Mouse (Mus musculus) embryo, embryonic 10 days (tissue): ENCODE data around the gene Atp6v0a4.

Experiments
- DNase-seq: peaks from one replicate; pipeline ENCODE4 v3.0.0-alpha.2; 2015; ENCODE audit warnings: low spot score

The Atp6v0a4 gene

DNA sequence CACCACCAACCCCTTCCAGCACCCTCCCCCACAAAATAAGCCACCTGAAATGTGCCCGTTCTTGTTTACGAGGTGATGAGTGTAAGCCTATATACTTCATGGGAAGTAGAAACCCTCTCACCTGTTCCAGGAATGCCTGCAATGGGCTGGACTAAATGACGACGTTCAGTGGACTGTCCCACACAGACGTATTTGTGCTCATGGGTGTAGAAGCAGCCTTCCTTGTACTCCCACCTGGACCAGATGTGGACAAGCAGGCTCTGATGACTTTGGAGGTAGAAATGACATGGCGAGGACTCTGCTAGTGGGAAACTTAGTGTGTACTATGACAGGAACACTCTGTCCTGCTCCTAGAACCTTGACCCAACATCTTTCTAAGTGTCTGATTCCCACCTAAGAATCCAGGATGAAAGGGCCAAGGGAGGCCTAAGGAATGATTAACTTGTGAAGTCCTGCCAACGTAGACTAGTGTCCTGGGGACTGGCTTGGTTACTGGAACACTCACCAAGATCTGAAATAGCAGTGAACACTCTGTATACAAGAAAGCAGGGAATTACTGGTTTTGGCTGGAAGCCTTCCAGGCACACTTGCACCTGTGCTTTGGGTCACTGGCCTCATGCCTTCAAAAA is at the start of gene Atp6v0a4:
Gene Atp6v0a4 (minus strand): TSS at position 380 of the 629 bp plus-strand sequence.
- no peak for DNase-seq

DNA sequence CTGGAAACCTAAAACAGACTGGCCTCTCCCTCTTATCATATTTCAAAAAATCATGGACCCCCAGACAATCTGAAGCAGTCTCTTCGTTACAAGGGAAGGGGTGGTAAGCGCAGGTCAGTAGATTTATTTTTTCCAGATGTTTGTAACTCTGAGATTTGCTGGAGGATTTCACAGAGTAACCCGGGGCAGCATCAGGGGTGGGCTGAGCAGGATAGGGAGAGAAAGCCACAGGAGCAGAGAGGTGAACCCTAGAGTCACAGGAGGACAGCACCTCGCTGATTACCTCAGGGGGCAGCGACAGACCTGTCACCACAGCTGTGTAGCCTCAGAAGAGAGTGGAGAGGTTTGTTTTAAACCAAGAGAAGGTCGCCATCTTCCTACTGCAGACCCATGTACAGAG is 41.0 kb upstream of the Atp6v0a4 start:
- DNase-seq, result no peak

DNA sequence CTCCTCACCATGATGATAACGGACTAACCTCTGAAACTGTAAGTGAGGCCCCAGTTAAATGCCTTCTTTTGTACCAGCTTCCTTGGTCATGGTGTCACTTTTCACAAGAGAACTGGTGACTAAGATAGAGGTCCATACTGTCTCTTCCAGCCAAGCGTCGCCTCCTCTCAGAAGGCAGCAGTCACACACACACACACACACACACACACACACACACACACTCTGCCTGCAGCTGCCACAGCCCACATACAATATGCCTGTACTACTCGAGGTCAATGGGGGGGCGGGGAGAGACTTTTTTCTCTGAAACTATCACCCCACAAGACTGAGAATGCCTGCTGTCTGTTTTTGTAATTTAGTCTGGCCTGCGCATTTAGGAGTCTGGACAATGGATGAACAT is 40.3 kb upstream of the Atp6v0a4 start:
- no peak for DNase-seq

DNA sequence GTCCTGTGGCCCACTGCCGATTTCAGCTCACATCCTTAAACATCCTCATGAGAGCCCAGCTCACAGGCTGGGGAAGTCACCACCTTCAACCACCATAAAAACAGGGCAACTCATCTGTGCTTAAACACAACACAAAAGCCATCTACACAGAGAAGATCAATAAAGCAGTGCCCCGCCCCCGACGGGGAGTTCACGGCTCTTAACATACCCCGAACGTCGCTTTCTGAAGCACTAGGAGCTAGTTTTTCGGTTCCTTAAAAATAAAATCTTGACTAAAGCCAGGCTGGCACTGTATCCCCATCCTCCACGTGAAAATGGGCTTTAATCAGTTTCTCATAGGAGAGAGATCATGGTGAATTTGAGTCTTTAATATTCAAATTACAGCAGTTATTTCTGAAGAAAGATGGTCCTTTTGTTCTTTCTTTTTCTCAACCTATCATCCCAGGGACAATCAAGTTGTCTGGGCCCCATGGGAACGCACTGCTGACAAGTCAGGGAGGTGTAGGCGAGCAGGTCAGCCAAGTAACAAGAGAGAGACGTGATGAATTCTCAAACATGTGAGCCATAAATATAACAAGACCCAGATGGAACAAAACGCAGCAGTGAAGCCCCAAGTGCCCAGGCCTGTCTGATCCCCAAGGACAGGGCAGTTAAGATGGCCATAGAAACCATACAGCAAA is 38.6 kb upstream of the Atp6v0a4 start:
- peak; percentile 35 for DNase-seq

DNA sequence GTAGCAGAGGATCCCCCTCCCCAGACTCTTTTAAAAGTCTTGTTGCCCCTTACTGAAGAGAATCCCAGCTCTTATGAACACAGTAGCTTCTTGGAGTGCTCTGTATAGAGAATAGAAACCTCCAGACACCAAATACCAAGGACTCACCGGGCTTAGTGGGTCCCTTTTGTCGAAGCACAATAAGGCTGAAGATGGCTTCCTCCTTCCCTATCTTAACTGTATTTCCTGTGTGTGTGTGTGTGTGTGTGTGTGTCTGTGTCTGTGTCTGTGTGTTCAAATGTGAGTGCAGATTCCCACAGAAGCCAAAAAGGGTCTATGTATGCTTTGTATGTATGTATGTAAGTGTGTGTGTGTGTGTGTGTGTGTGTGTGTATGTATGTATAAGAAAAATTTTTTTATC is 36.2 kb upstream of the Atp6v0a4 start:
- no peak for DNase-seq

DNA sequence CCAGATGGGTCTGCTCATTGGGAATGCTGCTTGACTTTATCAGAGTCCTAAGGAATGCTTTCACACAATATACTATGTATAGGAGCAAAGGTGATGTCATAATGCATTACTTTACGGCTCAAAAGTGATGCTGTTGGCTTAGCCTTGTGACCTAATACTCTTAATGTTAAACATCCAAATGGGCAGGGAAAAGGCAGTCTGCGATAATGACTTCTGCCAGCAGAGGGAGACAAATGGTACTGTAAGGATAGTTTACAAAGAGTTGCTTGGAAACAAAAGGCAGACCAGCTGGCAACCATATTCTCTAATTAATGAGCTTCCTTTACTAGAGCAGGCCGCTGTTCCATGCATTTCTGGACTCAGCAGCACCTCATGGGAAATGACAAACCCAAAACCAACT is 35.7 kb upstream of the Atp6v0a4 start:
- peak; percentile 93 for DNase-seq

DNA sequence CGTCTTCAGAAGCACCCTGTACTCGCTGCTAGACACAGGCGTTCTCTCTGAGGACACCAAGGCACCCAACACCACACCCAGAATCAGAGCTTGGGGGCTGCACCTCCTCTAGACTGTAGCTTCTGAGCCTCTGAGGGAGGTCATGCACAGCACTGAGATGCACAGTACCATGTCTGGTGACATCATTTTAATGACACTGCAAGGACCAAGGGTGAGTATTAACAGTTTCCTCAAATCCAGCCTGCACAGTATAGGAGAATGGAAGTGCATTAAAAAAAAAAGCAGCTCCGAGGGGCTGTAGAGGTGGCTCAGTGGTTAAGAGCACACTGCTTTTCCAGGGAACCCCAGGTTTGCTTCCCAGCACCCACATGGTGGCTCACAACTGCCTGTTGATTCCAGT is 35.2 kb upstream of the Atp6v0a4 start:
- no peak for DNase-seq

DNA sequence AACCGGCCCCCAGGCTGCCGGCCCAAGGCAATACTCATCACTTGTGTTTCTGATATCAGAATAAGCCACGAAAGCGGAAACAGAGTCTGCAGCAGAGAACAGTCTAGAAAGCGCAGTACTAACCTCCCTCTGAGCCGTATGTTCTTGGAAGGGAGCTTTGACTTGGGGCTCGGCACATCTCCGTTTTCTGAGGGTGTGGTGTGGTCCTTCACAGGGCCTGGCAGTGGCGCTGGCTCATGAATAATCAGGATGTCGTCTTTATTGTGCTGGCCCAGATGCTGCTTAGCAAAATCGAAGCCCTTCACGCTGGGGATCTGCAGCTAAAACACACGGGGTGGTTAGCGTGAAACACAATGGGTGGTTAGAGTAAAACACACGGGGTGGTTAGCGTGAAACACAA is 33.5 kb upstream of the Atp6v0a4 start:
- DNase-seq, result no peak

DNA sequence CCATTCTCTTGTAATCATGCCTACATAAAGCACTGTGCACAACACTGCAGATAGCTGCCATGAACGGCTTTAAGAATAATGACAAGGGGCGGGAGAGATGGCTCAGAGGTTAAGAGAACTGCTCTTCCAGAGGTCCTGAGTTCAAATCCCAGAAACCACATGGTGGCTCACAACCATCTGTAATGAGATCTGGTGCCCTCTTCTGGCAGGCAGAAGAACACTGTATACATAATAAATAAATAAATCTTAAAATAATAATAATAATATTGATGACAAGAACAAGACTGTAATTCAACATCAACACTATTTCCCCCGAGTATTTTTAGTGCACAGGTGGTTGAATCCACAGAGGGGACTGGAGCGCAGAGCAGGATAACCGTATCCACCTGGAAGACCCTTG is 31.8 kb upstream of the Atp6v0a4 start:
- no peak for DNase-seq

DNA sequence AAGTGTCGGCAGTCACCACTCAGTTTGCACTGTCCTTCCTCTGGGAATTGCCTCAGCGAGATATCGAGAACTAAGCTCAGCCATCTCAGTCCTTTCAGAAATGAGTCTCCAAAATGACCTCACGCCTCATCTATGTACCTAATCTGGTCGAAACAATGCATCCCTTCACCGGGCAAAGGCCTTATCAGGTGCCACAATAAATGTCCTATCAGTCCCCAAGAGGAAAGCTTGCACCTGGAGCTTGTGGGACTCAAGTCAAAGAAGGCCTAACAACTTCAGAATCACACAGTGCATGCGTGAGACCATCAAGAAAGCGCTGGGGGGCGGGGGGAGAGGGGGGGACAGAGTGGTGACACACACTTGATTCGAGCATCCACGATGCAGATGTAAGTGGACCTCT is 27.9 kb upstream of the Atp6v0a4 start:
- DNase-seq, result no peak

DNA sequence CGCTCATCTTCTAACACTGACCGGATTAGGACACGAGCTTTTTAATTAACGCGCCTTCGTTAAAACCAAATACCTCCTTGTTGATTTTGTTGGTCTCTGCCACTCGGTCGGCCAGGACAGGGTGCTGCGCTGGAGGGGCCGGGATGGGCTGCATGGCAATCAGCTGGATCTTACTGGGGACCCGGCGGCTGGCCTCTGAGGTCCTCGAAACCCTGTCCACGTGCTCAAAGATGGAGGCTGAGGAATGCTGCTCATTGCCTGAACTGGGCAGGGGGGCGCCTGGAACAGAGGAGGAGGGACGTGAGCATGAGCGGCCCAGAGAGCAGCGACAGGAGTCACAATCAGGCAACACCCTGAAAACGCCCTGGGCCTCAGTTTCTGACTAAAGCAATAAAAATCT is 25.1 kb upstream of the Atp6v0a4 start:
- DNase-seq, result no peak

DNA sequence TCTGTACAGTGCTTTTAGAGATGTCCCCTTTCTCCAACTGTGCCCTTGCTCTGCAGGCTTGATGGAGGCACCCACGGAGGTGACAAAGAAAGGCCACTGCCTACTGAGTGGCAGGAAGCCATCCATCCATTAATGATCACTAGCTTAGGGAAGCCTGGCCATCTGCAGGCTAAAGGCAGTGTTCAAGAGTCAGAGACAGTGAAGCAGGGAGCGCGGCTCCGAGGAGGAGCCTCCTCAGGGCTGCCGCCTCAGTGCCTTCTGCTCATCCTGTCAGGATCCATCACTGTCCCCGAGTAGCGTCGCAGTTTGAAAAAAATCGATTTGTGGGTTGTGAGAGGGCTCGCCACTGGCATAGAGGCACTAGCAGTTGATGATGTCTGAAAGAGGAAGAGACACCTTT is 24.2 kb upstream of the Atp6v0a4 start:
- no peak for DNase-seq

DNA sequence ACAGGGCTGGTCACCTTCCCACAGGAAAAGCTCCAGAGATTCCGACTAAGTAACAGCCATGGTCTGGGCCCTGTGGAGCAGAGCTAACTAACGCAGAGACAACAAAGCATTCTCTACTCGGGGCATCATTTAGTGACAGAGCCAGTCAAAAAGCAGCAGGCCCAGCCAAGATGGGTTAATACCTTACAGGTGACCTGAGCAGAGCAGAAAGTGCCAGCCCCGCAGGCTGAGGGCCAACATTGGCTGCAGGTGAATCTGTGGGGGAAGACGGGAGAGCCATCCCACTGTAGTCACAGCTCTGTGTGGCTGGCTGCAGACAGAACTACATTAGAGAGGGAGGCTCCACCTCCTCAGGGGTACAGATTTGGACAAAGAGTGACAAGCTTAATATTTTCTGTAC is 22.9 kb upstream of the Atp6v0a4 start:
- DNase-seq, result no peak

DNA sequence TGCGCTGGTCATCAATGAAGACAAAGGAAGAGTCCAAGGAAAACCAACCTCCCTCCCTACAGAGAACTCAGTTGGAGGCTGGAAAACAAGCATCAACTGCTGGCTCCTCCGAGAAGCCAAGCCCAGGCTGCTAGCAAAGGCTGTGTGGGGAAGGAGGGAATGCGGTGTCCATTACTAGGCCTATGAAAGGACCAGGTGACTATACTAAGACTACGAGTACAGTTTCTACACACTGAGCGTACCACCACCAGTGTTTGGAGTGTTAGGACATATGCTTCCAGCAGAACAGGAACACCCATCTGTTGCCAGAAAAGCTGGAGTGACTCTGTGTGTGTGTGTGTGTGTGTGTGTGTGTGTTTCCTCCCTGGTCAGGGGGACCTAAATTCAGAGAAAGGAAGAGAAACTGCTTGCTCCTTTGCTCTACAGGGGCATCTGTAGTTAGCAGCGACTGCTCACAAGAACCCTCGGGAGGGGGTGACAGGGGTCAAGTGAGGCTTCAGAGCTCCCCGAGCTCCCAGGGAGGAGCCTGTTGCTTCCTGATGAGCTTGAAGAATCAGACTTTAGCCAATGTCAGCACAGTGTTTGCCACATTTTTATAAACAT is 21.2 kb upstream of the Atp6v0a4 start:
- no peak for DNase-seq

DNA sequence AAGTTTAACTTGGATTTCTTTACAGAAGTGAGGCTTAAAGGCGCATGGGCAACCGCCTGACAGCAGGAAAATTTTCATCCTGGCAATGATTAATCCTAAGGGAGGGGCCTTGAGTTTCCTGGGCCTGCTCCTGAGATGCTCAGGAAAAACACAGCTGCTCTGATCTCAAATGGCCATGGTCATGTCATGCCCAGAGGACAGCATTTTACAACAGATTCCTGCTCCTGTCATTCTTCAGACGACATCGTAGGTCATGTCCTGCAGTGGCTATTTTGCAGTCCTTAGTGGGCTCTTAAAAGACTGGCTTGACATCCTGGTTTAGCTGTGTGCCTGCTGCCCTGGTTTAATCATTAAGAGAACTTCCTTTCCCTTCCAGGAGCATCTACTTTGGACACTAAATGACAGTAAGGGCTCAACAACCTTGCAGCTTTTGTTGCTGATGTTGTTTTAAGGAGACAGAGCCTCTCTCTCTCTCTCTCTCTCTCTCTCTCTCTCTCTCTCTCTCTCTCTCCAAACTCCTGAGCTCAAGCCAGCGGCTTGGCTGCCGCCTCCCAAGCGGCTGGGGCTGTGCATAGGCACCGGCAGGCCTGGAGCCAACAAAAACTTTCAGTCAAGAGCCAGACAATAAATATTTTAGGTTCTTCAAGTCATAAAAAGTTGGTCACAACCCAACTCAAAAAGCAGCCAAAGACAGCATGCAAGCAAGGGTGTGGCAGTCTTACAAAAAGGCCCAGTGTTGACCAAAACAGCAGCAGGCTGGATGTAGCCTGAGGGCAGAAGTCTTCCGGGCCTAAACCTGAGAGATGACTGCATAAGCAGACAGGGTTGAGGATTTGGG is 20.0 kb upstream of the Atp6v0a4 start:
- DNase-seq, result no peak

DNA sequence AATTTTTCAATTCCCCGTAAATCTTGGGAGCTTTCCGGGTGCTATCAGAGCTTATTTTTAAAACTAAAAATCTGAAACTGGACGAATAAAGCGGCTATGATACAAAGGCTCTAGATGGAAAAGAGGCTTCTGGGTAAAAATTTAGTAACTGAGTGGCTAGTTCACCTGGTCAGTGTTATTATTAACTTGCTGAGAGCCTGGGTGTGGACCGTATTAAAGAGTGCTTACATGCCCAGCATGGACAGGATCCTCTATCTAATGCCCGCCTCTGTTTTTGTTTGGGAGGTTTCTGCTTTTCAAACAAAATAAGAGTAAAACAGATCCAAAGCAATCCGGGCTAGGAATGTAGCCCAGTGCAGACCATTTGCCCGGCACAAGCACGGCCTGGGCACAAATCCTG is 16.0 kb upstream of the Atp6v0a4 start:
- DNase-seq, result no peak

DNA sequence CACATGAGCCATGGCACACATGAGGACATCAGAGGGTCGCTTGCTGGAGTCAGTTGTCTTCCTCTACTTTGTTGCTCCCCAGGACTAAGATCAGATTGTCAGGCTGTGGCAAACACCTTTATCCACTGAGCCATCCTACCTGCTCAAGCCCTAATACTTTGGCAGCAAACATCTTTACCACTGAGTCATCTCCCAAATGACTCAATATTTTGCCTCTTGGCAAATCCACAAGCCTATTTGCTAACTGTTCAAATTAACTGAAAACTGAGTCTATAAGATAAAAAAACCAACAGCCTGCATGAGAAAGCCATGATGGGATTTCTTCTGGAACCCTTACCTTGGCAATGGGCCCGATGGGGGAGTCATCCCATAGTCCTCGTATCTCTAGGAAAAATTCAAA is 14.7 kb upstream of the Atp6v0a4 start:
- no peak for DNase-seq

DNA sequence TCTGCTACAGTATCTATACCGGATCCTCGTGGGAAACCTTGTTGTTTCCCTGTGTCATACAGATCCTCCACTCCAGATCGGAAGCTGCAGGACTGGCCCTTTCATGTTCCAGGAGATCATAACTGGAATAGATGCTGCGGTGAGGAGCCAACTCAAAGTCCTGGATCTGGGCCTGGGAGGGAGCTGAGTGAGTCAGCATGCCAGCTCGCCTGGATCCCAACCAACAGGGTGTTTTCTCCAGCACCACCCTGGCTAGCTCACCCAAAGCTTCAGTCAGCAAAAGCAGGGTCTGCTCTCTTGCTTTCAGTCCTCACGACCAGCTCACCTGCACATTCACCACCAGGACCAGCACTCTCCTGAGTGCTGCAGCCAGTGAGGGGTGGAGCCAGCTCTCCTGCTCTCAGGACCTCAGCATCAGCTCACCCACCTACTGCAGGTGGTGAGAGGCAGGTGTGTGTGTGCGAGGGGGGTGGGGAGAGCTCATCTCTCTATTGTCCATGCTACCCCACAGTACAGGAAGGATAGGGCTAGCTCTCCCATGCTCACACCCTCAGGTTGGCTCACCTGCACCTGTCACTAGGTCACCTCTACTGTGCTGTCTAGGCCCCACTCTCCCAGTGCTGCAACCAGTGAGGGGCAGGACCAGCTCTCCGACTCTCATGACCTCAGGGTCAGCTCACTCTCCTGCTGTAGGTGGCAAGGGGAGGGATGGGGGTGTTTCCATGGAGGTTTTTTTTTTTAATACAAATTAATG is 10.6 kb upstream of the Atp6v0a4 start:
- no peak for DNase-seq

DNA sequence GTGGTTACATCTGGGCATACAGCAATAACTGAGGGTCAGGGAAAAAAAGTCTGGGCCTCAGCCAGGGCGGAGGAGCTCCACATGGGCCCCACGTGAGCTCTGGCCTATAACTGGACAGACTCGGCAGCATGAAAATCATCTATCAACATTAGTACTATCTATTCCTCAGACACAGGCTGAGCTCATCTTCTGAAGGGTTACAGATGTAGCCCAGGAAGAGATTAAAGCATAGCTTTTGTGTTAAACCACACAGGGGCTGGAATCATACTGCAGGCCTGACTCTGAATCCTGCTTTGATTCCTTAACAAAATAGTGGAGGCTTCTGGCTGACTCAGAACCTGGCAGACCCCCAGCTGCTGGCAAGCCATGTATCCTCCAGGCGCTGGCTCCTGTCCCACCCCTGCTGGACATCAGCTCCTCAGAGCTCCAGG is 7.4 kb upstream of the Atp6v0a4 start:
- no peak for DNase-seq

DNA sequence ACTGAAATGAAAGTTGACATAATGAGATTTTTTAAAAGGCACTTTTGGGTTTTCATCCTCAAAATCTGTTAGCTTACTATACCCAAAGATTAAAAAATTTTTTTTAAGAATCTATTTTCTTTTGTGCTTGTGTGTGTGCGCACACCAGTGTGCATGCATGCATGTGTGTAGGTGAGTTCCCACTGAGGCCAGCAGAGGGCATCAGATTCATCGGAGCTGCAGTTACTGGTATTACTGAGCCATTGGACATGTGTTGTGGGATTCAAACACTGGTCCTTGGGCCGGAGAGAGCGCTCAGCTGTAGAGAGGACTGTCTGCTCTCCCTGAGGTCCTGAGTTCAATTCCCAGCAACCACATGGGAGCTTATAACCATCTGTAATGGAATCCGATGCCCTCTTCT is 5.5 kb upstream of the Atp6v0a4 start:
- no peak for DNase-seq

DNA sequence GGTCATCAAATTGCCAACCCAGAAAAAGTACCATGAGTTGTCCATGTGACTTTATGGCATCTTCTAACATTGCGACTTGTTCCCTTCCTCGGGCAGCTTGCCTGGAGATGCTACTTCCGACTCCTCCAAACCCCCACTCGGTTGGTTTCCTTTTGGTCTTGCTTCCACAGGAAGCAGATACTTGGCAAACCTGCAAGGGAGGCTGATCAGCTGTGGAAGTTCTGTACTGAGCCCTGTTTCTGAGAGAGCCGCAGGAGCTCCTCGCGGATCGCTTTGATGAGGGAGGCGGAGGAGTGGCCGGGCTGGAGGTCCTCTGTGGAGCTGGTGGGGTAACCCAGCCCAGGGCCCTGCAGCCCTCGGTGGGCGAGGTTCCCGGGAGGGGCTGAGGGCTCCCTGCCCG is 3.7 kb upstream of the Atp6v0a4 start:
- DNase-seq, result no peak

DNA sequence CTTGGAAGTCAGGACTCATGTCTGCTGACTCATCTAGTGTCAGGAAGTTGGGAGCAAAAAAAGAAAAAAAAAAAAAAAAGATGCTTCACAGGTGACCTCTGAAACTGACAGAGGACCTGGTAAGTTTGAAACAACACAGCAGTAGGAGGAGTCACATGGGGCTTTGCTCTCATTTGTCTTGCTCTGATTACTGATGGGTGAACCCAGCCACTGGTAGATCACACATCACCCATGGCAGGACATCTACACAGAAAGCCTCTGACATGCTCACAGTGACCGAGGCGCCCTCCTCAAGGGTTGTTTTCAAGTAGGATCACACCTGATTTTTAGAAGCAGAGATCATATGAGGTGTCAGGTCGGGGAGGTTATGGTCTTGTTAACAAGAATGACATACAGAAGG is 1.1 kb upstream of the Atp6v0a4 start:
- no peak for DNase-seq
